Mouse (Mus musculus): Measurements from ENCODE around the gene Zfp457. TPM values are rescaled to one million over a fixed set of nuclear protein-coding genes. Genes with fewer than 3 reads are reported as not detected.
"Not testable (repeated sequence)": the region's sequence is repeated elsewhere in the genome, so short reads cannot be mapped to it uniquely, and the experiment has no call there.

The Zfp457 gene
- total RNA-seq (2014; rRNA removed) (0.81 and 1.5 TPM in 2 replicates), polyA plus RNA-seq (2015; fragmentation: Nextera tagmentation; extraction: Ambion mirVana) (0.31 and 0.41 TPM in 2 replicates)

DNA sequence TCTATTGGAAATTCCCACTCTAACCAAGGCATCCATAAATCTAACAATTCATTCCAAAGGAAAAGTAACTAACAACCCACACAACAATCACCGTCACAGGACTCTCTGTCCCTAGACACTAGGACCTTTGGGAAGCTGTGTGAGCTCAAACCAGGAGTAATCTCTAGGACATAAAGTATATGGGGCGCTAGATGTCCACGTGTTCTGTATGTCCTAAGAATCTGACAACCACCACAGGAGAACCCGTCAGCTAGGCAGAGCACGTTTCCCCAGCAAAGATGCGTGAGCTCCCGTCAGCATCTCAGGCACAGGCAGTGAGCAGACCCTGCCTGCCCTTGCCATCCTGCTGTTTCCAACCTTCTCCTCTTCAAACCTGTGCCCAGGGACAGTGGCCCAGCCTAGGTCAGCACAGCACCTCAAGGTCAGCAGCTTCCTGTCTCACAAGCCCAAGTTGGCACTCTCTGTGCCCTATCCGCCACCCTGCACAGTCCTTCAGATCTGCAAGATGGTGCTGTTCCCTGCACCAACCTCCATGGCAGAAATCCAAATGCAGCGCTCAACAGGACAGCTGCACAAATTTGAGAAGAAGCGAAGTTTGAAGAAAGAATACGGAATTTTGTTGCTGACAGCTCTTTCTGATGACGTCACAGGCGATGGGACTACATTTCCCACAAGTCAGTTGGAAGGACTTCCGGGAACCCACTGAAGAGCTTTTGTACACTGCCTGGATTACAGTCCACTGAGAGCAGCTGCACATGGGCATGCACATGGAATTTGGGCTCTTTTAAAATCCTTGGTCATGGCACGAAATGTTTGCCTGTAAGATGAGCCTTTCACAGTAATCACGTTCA lies at the start of gene Zfp457:
Gene Zfp457, minus strand, starts transcription at position 664 of the 851 bp plus-strand sequence.
- no peaks in the 10 kb centered on the region for H3K9me3 ChIP-seq (ENCODE audit: low read length)
- peak; percentile 44; the same call in 1 of the 2 replicates for TF ChIP-seq CTCF (IDR thresholded peaks at IDR 0.05; ENCODE audit: low read depth)
- WGBS: 9% methylated on average over 16 of the region's 16 CpGs
- peak within 1 kb of the TSS; percentile 76 for H3K9ac ChIP-seq
- no peaks in the 10 kb centered on the region for H3K36me3 ChIP-seq (ENCODE audit: insufficient read depth)
- ATAC-seq: peak; percentile 100
- DNase-seq: peak; percentile 94
- no peaks in the 10 kb centered on the region for H3K4me1 ChIP-seq (ENCODE audit: insufficient read depth)
- H3K27me3 ChIP-seq (ENCODE audit: insufficient read depth, low read length): no peaks in the 10 kb centered on the region
- H3K4me3 ChIP-seq (ENCODE audit: low read depth, low read length): peak within 1 kb of the TSS; percentile 75
- peak within 1 kb of the TSS; percentile 74 for H3K27ac ChIP-seq (ENCODE audit: low read depth, low read length)
- peak within 1 kb of the TSS; percentile 90 for H3K4me2 ChIP-seq (ENCODE audit: low read depth)

DNA sequence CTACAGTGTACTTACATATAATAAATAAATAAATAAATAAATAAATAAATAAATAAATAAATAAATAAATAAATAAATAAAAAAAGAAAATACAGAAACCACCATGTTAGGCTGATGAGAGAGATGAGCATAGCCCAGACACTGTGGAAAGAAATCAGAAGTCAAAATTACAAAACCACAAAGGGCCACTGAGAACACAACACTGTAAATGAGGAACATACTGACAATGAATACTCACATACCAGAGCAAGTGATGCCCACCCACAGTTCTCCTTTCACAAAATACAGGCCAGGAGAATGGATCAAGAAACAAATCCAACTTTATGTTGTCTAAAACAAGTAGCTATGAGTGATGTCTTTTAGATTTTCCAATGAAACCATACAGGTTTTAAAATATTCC lies 45.6 kb upstream of the Zfp457 start:
- Histone ChIP-seq H3K36me3 (ENCODE audit: insufficient read depth) (no peaks in the 10 kb centered on the region), H3K27me3 (ENCODE audit: insufficient read depth, low read length) (no peaks in the 10 kb centered on the region), H3K4me1 (ENCODE audit: insufficient read depth) (no peaks in the 10 kb centered on the region), H3K27ac (ENCODE audit: low read depth, low read length) (no peak overlapping the region), H3K4me3 (ENCODE audit: low read depth, low read length) (no peak overlapping the region), H3K4me2 (ENCODE audit: low read depth) (no peak overlapping the region), H3K9me3 (ENCODE audit: low read length) (no peaks in the 10 kb centered on the region), H3K9ac (no peak overlapping the region)
- TF ChIP-seq CTCF (IDR thresholded peaks at IDR 0.05; ENCODE audit: low read depth): no peak
- DNase-seq (no peak), ATAC-seq (no peak)

DNA sequence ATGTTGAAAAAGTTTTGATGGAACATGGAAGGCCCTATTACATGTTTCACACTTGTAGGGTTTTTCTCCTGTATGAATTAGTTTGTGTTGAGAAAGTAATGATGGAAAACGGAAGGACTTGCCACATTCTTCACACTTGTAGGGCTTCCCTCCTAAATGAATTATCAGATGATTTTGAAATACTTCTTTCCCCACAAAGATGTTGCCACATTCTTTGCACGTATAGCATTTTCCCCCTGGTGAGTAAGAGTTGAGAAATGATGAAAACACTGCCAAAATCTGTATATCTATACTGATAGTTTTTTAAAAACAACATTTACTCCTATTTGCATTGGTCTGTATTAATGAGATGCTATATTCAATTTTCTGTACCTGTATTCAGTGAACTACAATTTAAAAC lies 37.1 kb upstream of the Zfp457 start:
- Histone ChIP-seq H3K4me3 (ENCODE audit: low read depth, low read length) (no peak overlapping the region), H3K9ac (no peak overlapping the region), H3K4me2 (ENCODE audit: low read depth) (no peak overlapping the region), H3K27ac (ENCODE audit: low read depth, low read length) (no peak overlapping the region), H3K9me3 (ENCODE audit: low read length) (no peaks in the 10 kb centered on the region), H3K4me1 (ENCODE audit: insufficient read depth) (no peaks in the 10 kb centered on the region), H3K27me3 (ENCODE audit: insufficient read depth, low read length) (no peaks in the 10 kb centered on the region), H3K36me3 (ENCODE audit: insufficient read depth) (no peaks in the 10 kb centered on the region)
- 95% methylated on average over 2 of the region's 2 CpGs for WGBS
- TF ChIP-seq CTCF (IDR thresholded peaks at IDR 0.05; ENCODE audit: low read depth): no peak
- ATAC-seq: no peak
- DNase-seq: no peak

DNA sequence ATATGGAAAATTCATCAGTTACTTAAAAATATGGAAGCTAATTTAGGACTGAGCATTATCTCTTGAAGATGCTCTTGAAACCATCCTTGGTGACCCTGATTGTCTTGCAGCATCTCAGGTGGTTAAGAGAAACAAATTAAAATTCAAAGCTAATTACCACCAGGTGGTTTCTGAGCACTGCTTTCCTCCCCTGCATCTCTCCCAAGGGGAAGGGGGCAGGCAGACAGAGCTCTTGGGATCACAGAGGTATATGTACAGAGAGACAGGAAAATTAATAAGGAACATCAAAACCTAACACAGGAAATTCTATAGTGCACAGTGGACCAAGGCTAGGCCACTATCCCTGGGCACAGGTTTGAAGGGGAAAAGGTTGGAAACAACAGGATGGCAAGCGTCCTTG lies 26.6 kb upstream of the Zfp457 start:
- H3K4me3 ChIP-seq (ENCODE audit: low read depth, low read length): peak overlapping the region; percentile 53
- DNase-seq (no peak), ATAC-seq (peak; percentile 19)
- H3K27ac ChIP-seq (ENCODE audit: low read depth, low read length): no peak overlapping the region
- no peaks in the 10 kb centered on the region for H3K9me3 ChIP-seq (ENCODE audit: low read length)
- peak overlapping the region; percentile 50 for H3K9ac ChIP-seq
- H3K4me2 ChIP-seq (ENCODE audit: low read depth): peak overlapping the region; percentile 80
- H3K27me3 ChIP-seq (ENCODE audit: insufficient read depth, low read length): no peaks in the 10 kb centered on the region
- H3K36me3 ChIP-seq (ENCODE audit: insufficient read depth): no peaks in the 10 kb centered on the region
- H3K4me1 ChIP-seq (ENCODE audit: insufficient read depth): no peaks in the 10 kb centered on the region
- TF ChIP-seq CTCF (IDR thresholded peaks at IDR 0.05; ENCODE audit: low read depth): no peak
- WGBS: 65% methylated on average over 1 of the region's 1 CpGs

DNA sequence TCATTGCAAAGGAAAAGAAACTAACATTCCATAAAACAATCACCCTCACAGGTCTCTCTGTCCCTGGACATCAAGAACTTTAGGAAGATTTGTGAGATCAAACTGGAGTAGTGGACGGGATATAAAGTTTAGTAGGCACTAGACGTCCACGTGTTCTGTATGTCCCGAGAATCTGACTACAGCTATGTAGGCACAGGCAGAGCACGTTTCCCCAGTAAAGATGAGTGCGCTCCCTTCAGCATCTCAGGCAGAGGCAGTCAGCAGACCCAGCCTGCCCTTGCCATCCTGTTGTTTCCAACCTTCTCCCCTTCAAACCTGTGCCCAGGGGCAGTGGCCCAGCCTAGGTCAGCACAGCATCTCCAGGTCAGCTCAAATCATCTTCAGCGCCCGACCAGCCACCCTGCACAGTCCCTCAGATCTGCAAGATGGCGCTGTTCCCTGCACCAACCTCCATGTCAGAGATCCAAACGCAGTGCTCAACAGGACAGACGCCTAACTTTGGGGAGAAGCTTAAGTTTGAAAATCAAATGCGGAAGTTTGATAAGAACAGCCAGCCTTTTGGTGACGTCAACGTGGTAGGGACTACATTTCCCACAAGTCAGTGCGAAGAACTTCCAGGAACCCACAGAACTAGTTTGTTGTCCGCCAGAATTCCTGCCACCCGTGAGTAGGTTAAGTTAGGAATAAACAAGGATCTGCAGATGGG lies 25.9 kb upstream of the Zfp457 start, which contains the start of gene Zfp595:
Gene Zfp595, minus strand, starts transcription at position 552 of the 706 bp plus-strand sequence.
- no peaks in the 10 kb centered on the region for H3K36me3 ChIP-seq (ENCODE audit: insufficient read depth)
- H3K4me3 ChIP-seq (ENCODE audit: low read depth, low read length): peak within 1 kb of the TSS; percentile 53
- H3K27ac ChIP-seq (ENCODE audit: low read depth, low read length): no peak within 1 kb of the TSS
- H3K9me3 ChIP-seq (ENCODE audit: low read length): no peaks in the 10 kb centered on the region
- peak within 1 kb of the TSS; percentile 50 for H3K9ac ChIP-seq
- ATAC-seq (peak; percentile 95), DNase-seq (peak; percentile 81)
- H3K4me2 ChIP-seq (ENCODE audit: low read depth): peak within 1 kb of the TSS; percentile 80
- WGBS: 16% methylated on average over 17 of the region's 17 CpGs
- H3K27me3 ChIP-seq (ENCODE audit: insufficient read depth, low read length): no peaks in the 10 kb centered on the region
- H3K4me1 ChIP-seq (ENCODE audit: insufficient read depth): no peaks in the 10 kb centered on the region
- TF ChIP-seq CTCF (IDR thresholded peaks at IDR 0.05; ENCODE audit: low read depth): peak; percentile 67

DNA sequence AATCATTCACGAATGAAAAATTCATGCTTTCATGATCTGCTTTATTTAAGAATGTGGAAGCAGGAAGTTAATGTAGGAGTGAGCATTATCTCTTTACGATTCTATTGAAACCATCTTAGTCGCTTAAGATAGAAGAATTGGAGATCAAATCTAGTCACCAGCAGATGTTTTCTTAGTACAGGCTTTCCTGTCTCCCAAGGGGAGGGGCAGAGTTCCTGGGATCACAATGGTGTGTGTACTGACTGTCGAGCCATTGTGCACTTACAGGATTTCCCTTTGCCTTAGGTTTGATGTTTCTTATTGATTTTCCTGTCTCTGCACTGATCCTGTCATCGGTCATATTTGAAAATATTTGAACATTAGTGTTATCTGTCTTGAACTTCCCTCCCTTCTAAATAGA lies 433 bp upstream of the Zfp457 start:
- DNase-seq: no peak
- 27% methylated on average over 5 of the region's 5 CpGs for WGBS
- Histone ChIP-seq H3K36me3 (ENCODE audit: insufficient read depth) (no peaks in the 10 kb centered on the region), H3K9ac (peak overlapping the region; percentile 76), H3K4me3 (ENCODE audit: low read depth, low read length) (peak overlapping the region; percentile 75), H3K4me1 (ENCODE audit: insufficient read depth) (no peaks in the 10 kb centered on the region), H3K27me3 (ENCODE audit: insufficient read depth, low read length) (no peaks in the 10 kb centered on the region), H3K4me2 (ENCODE audit: low read depth) (peak overlapping the region; percentile 90), H3K9me3 (ENCODE audit: low read length) (no peaks in the 10 kb centered on the region), H3K27ac (ENCODE audit: low read depth, low read length) (peak overlapping the region; percentile 74)
- no peak for TF ChIP-seq CTCF (IDR thresholded peaks at IDR 0.05; ENCODE audit: low read depth)
- peak; percentile 66 for ATAC-seq

DNA sequence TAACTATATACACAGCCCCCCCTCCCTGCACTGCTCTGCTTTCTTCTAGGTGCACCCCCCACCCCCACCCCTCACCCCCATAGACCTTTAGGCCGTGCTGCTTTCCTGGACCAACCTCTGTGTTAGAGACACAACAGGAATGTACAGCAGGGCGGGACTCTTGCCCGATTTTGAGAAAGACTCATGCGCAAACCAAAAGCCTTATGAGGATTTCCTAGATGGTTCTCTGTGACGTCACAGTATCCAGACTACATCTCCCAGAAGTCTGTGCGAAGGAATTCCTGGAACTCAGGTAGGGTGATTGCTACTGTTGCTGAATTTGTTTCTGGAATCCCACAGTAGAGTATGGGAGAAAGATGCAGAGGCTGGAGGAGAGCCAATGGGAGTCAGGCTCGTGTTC lies 28.0 kb downstream of the Zfp457 start, which contains the start of gene Zfp458:
Gene Zfp458, minus strand, starts transcription at position 153 of the 400 bp plus-strand sequence.
- WGBS: 45% methylated on average over 7 of the region's 7 CpGs
- Histone ChIP-seq H3K4me2 (ENCODE audit: low read depth) (no peak within 1 kb of the TSS), H3K9ac (no peak within 1 kb of the TSS), H3K9me3 (ENCODE audit: low read length) (no peaks in the 10 kb centered on the region), H3K27me3 (ENCODE audit: insufficient read depth, low read length) (no peaks in the 10 kb centered on the region), H3K27ac (ENCODE audit: low read depth, low read length) (no peak within 1 kb of the TSS), H3K4me1 (ENCODE audit: insufficient read depth) (no peaks in the 10 kb centered on the region), H3K36me3 (ENCODE audit: insufficient read depth) (no peaks in the 10 kb centered on the region), H3K4me3 (ENCODE audit: low read depth, low read length) (no peak within 1 kb of the TSS)
- ATAC-seq: peak; percentile 53
- peak; percentile 25 for DNase-seq
- no peak for TF ChIP-seq CTCF (IDR thresholded peaks at IDR 0.05; ENCODE audit: low read depth)

DNA sequence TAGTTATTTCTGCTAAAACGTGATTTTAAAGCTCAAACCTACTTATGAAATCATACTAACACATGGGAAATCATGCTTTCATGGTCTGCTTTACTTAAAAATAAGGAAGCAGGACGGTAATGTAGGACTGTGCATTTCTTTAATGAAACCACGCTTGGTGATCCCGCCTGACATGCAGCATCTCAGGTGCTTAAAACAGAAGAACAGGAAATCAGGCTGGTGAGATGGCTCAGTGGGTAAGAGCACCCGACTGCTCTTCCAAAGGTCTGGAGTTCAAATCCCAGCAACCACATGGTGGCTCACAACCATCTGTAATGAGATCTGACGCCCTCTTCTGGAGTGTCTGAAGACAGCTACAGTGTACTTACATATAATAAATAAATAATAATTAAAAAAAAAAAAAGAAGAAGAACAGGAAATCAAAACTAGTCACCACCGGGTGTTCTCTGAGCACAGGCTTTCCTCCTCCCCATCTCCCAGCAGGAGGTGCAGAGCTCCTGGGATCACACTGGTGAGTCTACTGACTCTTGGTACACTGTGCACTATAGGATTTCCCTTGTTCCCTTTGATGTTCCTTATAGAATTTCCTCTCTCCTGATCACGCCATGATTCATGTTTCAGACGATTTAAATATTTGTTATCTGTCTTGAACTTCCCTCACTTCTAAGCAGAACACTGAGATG lies 36.8 kb downstream of the Zfp457 start:
- peak overlapping the region; percentile 81 for H3K4me2 ChIP-seq (ENCODE audit: low read depth)
- H3K9ac ChIP-seq: peak overlapping the region; percentile 59
- WGBS: 47% methylated on average over 9 of the region's 9 CpGs
- not testable (repeated sequence) for H3K9me3 ChIP-seq (ENCODE audit: low read length); H3K36me3 ChIP-seq (ENCODE audit: insufficient read depth); H3K27me3 ChIP-seq (ENCODE audit: insufficient read depth, low read length); DNase-seq; H3K4me1 ChIP-seq (ENCODE audit: insufficient read depth)
- peak overlapping the region; percentile 70 for H3K4me3 ChIP-seq (ENCODE audit: low read depth, low read length)
- peak; percentile 65 for ATAC-seq
- H3K27ac ChIP-seq (ENCODE audit: low read depth, low read length): peak overlapping the region; percentile 74

Data from forebrain, postnatal 0 days (tissue).